20 mouse cellular contexts compared by ENCODE assay signal in the genomic region with DNA sequence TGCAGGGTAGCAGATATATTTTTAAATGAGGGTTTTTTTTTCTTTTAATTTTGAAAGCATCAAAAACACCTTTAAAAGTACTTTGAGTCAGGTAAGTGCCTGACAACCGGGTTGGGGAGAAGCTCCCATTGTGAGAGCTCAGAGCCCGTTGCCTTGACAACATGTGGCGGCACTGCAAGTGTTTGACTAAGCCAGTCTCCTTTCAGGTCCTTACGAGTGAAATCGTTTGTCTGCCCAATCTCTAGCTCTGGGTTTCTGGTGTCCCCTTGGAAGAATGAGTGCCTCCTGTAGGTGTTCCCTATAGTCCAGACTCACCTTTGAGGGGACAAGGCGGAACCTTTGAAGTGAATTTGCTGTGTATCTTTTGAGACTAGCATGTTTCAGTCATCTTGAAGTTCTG. TPM values are rescaled to one million over a fixed set of nuclear protein-coding genes. Genes with fewer than 3 reads are reported as not detected.
DNase-seq lines count a peak whose midpoint lies in the region; ATAC-seq and TF ChIP-seq lines count a peak whose summit lies in the region.
"Had no signal": no experiment of that assay in that cellular context is flagged by ENCODE, and none has a peak within 500 bp of the region (broad histone marks: within the 10 kb centered on the region; RNA-seq: fewer than 3 reads in every experiment).

No protein-coding gene starts in this region.

- WGBS in hindbrain, embryonic 11.5 days, result 46% methylated on average over 6 of the region's 6 CpGs
- 42% methylated on average over 6 of the region's 6 CpGs for WGBS in hindbrain, embryonic 12.5 days
- WGBS in midbrain, postnatal 0 days, result 22% methylated on average over 6 of the region's 6 CpGs

- no peak overlapping the region for H3K27ac ChIP-seq in hindbrain, embryonic 11.5 days (ENCODE audit: low read depth, low read length)
- H3K27ac ChIP-seq in hindbrain, embryonic 12.5 days, result no peak overlapping the region
- peak overlapping the region; percentile 42; the same call in 1 of the 2 replicates for H3K27ac ChIP-seq in cortical plate, adult 2 months (ENCODE audit: insufficient read depth, low read length)
- peak overlapping the region; percentile 43; the same call in 1 of the 2 replicates for H3K27ac ChIP-seq in midbrain, postnatal 0 days (ENCODE audit: low read depth, low read length)
- H3K27ac ChIP-seq: embryonic facial prominence, embryonic 12.5 days; heart, adult 2 months; limb, embryonic 12.5 days; liver, embryonic 14.5 days; macrophage; neural tube, embryonic 15.5 days had no signal

- DNase-seq in hindbrain, embryonic 11.5 days (ENCODE audit: low spot score), result peak; percentile 19
- DNase-seq in R1 (ENCODE audit: low read depth, low spot score), result peak; percentile 39
- DNase-seq in midbrain, postnatal 0 days (ENCODE audit: low spot score), result peak; percentile 55
- no peak for DNase-seq in kidney, postnatal 25 days
- DNase-seq in kidney, adult 18-20 months, result no peak
- DNase-seq: adrenal gland, postnatal 10 days; cerebellum, adult 9-11 months; heart, adult 2 months; heart, postnatal 10 days; kidney, adult 9 months; layer of hippocampus, postnatal 36 days; retina, postnatal 1 day had no signal

- no peak for ATAC-seq in hindbrain, embryonic 11.5 days (ENCODE audit: low FRiP score)
- no peak for ATAC-seq in hindbrain, embryonic 12.5 days (ENCODE audit: low FRiP score)
- ATAC-seq in midbrain, postnatal 0 days (ENCODE audit: low FRiP score), result 0 out of 2 replicates have a peak, but pooled peaks have one; percentile 41

- no peak for TF ChIP-seq CTCF in cortical plate, adult 2 months (IDR thresholded peaks at IDR 0.05; ENCODE audit: extremely low read depth, insufficient read depth, low read length)
- TF ChIP-seq CTCF in midbrain, postnatal 0 days (IDR thresholded peaks at IDR 0.05), result no peak

- no peak overlapping the region for H3K4me3 ChIP-seq in hindbrain, embryonic 11.5 days (ENCODE audit: low read depth, low read length)
- no peak overlapping the region for H3K4me3 ChIP-seq in hindbrain, embryonic 12.5 days
- no peak overlapping the region for H3K4me3 ChIP-seq in cortical plate, adult 2 months (ENCODE audit: insufficient read depth, low read length)
- no peak overlapping the region for H3K4me3 ChIP-seq in midbrain, postnatal 0 days (ENCODE audit: low read depth, low read length)
- H3K4me3 ChIP-seq: embryonic facial prominence, embryonic 12.5 days; heart, adult 2 months; limb, embryonic 12.5 days; neural tube, embryonic 15.5 days had no signal

- no peak overlapping the region for H3K4me2 ChIP-seq in hindbrain, embryonic 11.5 days (replicated peaks; ENCODE audit: low read depth, low read length)
- no peak overlapping the region for H3K4me2 ChIP-seq in hindbrain, embryonic 12.5 days (replicated peaks)
- no peak overlapping the region for H3K4me2 ChIP-seq in midbrain, postnatal 0 days (ENCODE audit: low read depth, low read length, poor library complexity, severe bottlenecking)
- H3K4me2 ChIP-seq: embryonic facial prominence, embryonic 12.5 days; limb, embryonic 12.5 days; neural tube, embryonic 15.5 days had no signal

- no peaks in the 10 kb centered on the region for H3K27me3 ChIP-seq in hindbrain, embryonic 11.5 days (ENCODE audit: control insufficient read depth, insufficient read depth, low read length)
- no peaks in the 10 kb centered on the region for H3K27me3 ChIP-seq in hindbrain, embryonic 12.5 days
- no peaks in the 10 kb centered on the region for H3K27me3 ChIP-seq in midbrain, postnatal 0 days (ENCODE audit: insufficient read depth, low read length)
- H3K27me3 ChIP-seq: embryonic facial prominence, embryonic 12.5 days; limb, embryonic 12.5 days; neural tube, embryonic 15.5 days had no signal

- no peaks in the 10 kb centered on the region for H3K4me1 ChIP-seq in hindbrain, embryonic 11.5 days (replicated peaks; ENCODE audit: control insufficient read depth, insufficient read depth, low read length)
- no peaks in the 10 kb centered on the region for H3K4me1 ChIP-seq in hindbrain, embryonic 12.5 days
- H3K4me1 ChIP-seq in cortical plate, adult 2 months (ENCODE audit: control insufficient read depth, insufficient read depth, low read length), result peaks cover 8% of the 10 kb centered on the region
- H3K4me1 ChIP-seq in midbrain, postnatal 0 days (ENCODE audit: insufficient read depth, low read length), result 0 out of 2 replicates have a peak, but pooled peaks cover 5% of the 10 kb centered on the region
- H3K4me1 ChIP-seq: embryonic facial prominence, embryonic 12.5 days; neural tube, embryonic 15.5 days had no signal

- H3K36me3 ChIP-seq in hindbrain, embryonic 11.5 days (ENCODE audit: control insufficient read depth, insufficient read depth, low read length), result no peaks in the 10 kb centered on the region
- H3K36me3 ChIP-seq in hindbrain, embryonic 12.5 days, result peaks cover 2% of the 10 kb centered on the region; the same call in 1 of the 2 replicates
- H3K36me3 ChIP-seq in midbrain, postnatal 0 days (ENCODE audit: insufficient read depth, low read length), result peaks cover 5% of the 10 kb centered on the region
- H3K36me3 ChIP-seq: embryonic facial prominence, embryonic 12.5 days had no signal

- H3K9me3 ChIP-seq in hindbrain, embryonic 11.5 days (ENCODE audit: control insufficient read depth, low read length), result no peaks in the 10 kb centered on the region
- H3K9me3 ChIP-seq in hindbrain, embryonic 12.5 days (replicated peaks), result no peaks in the 10 kb centered on the region
- H3K9me3 ChIP-seq in midbrain, postnatal 0 days (ENCODE audit: low read length), result no peaks in the 10 kb centered on the region
- H3K9me3 ChIP-seq: embryonic facial prominence, embryonic 12.5 days; G1E; limb, embryonic 12.5 days; neural tube, embryonic 15.5 days had no signal

- no peak for TF ChIP-seq POLR2A in cortical plate, adult 2 months (IDR thresholded peaks at IDR 0.05; ENCODE audit: extremely low read depth, insufficient read depth, low read length)

- H3K9ac ChIP-seq in hindbrain, embryonic 11.5 days (ENCODE audit: low read depth, low read length), result no peak overlapping the region
- H3K9ac ChIP-seq in hindbrain, embryonic 12.5 days, result no peak overlapping the region
- H3K9ac ChIP-seq in midbrain, postnatal 0 days (replicated peaks; ENCODE audit: low read length, poor library complexity, severe bottlenecking), result no peak overlapping the region
- H3K9ac ChIP-seq: embryonic facial prominence, embryonic 12.5 days; limb, embryonic 12.5 days; liver, embryonic 14.5 days; neural tube, embryonic 15.5 days had no signal

RNA-seq across cellular contexts. Expression of a gene that starts 31.0 kb away (rescaled TPM):
- 849 and 1,244 TPM in 2 replicates for polyA plus RNA-seq in hindbrain, embryonic 11.5 days (2014; fragmentation: Nextera tagmentation; extraction: Ambion mirVana)
- 898 and 1,119 TPM in 2 replicates for polyA plus RNA-seq in hindbrain, embryonic 12.5 days (2016; fragmentation: Nextera tagmentation; extraction: Ambion mirVana)
- 1,836 and 4,688 TPM in 2 replicates for polyA plus RNA-seq in cortical plate, adult 2 months (2012; rRNA removed)
- 11.9 and 38.1 TPM in 2 replicates for total RNA-seq in midbrain, postnatal 0 days (2014; rRNA removed)
- polyA plus RNA-seq in midbrain, postnatal 0 days (2015; fragmentation: Nextera tagmentation; extraction: Ambion mirVana), result 822 and 930 TPM in 2 replicates

Comparison
In these comparisons a context has a peak if more than half of its experiments do, and no peak if none do; other contexts are left out.
1. DNase-seq: peak in hindbrain, embryonic 11.5 days (single experiment), R1 (single experiment) and midbrain, postnatal 0 days (single experiment); none in kidney, postnatal 25 days (0 of 2) and kidney, adult 18-20 months (single experiment).
2. H3K27ac ChIP-seq: peak in cortical plate, adult 2 months (single experiment) and midbrain, postnatal 0 days (single experiment); none in hindbrain, embryonic 11.5 days (single experiment) and hindbrain, embryonic 12.5 days (single experiment).